Mouse (Mus musculus): ENCODE measurements around the gene Lrrc74a.

The Lrrc74a gene

DNA sequence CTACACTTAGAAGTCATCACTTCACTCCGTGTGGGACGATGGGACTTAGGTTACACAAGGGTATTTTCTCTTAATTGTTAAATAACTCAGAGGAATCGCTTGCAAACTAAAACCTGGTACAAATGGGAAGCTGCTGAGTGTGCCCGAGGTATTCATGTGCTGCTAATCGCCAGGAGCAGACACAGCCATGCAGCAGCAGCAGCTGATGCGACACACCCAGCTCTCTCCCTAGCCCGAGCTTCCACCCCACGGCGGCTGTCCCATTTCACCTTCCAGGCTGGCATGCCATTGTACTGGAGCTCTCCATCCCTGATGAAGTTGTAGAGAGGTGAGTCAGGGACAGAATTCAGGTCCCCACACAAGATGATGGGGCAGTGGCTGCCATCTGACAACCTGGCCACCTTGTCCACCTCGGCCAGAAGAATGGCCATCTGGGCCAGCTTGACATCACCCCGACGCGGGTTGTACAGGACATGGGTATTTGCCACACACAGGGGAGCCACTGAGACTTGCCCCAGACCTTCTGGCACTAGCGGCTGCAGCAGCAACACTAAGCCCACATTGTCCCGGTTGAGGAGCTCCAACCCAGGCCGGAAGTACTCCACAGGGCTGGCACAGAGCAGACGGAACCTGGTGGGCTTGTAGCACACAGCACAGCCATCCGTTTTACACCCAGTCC, 14.1 kb upstream of the Lrrc74a start:
- no peak for DNase-seq

GRCm38 (mm10) chr12:86721453-86721852, 12.7 kb upstream of the Lrrc74a start:
- DNase-seq: no peak

DNA sequence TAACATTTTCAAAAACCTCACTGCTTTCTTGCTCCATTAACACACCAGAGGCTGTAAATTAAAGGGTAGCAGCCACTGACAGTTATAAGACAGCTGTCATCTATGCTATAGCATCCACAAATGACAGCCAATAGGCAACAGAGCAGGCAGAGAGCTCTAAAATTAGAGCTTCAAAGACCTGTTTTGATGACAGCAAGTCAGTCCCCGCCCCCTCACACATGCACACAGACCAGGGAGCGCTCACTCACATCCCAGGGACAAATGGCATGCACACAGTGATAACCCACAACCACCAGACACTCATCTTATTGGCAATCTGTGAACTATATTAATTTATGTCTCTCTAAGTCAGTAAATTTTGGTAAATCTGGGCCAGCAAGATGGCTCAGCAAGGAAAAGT, 9.9 kb upstream of the Lrrc74a start:
- no peak for DNase-seq

- peak; percentile 20 for DNase-seq
Observed at GRCm38 (mm10) chr12:86725706-86726105, 8.5 kb upstream of the Lrrc74a start.

DNA sequence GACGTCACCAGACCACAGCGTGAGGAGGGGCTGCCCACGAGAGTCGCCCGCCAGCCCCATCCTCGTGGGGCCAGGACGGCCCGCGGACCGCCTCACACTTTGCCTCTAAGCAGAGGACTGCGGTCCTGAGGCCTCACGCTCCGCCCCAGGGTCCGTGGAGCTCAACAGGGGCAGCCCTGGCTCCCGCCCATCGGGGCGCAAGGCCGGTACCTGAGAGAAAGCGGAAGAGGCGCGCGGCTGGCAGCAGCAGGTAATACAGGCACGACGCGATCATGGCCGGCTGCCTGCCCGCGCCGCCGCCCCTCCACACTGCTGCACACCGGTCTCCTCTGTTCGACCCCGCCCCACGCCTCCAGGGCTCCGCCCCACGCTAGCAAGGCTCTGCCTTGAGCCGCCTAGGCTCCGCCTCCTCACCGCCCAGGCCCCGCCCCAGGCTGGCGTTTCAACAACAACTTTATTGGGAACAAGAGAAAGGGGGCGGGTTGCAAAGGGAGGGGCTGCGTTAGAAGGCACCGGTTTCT, 8.0 kb upstream of the Lrrc74a start, which contains the start of gene Angel1:
Angel1 (minus strand) TSS at position 341 of the 521 bp plus-strand sequence.
- peak; percentile 94 for DNase-seq

DNA sequence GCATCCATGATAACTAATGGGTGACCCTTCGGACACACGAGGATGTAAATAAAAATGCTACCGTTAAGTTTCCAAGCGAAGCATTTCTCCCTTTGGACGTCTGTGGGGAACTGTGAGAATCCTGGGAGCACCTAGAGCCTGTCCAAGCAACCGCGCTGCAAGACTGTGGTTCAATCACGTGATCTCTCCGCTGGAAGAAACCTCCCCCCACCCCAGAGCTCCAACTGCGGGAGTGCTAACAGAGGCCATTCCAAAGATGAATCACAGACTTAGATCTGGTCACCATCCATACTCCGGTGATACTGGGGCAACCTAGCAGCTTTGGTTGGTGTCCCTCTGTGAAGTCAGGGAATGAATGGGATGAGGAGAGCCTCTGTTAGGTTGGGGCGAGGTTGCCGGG, 26.9 kb downstream of the Lrrc74a start:
- no peak for DNase-seq

GRCm38 (mm10) chr12:86764060-86764459, 29.9 kb downstream of the Lrrc74a start:
- no peak for DNase-seq

DNA sequence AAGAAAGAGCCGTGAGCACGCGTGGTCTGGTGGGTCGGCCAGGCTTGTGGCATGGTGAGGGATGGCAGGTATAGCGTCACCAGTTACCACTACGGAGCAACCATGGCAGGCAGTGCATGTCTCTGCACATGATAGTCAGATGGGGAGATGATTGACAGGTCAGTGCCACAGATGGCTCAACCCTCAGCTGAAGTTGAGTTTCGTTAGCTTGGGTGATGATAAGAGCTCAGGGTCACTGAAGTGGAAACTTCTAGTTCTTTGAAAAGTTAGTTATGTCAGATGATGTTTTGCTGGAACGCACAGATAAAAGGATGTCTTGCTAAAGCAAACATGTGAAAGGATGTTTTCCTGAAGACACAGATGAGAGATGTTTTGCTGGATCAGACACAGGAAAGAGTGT, 32.3 kb downstream of the Lrrc74a start:
- DNase-seq: no peak

- DNase-seq: peak; percentile 61
Observed at GRCm38 (mm10) chr12:86767868-86768631, 33.9 kb downstream of the Lrrc74a start.

DNA sequence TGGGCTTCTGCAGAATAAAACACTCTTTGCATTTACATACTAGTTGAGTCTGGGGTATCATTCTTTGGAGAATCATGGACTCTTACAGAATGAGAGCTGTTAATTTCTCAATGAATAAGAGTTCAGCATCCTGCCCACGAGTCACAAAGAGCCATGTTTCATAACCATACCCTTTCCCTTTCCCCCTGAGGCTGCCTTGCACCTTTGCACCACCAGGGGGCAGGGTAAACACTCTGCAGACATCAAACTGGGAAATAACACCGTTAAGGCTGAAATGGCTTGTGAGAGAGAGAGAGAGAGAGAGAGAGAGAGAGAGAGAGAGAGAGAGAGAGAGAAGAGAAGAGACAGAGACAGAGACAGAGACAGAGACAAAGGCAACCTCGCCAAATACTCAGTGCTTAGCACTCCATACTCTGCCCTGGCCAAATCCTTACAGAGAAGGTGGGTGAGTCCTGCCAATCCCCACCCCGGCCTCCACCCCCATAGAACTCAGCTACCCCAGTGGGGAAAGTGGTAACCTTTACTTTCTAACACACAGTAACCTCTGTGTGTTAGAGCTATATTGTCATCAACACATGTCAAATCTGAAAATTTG, 34.9 kb downstream of the Lrrc74a start:
- DNase-seq: peak; percentile 91

DNA sequence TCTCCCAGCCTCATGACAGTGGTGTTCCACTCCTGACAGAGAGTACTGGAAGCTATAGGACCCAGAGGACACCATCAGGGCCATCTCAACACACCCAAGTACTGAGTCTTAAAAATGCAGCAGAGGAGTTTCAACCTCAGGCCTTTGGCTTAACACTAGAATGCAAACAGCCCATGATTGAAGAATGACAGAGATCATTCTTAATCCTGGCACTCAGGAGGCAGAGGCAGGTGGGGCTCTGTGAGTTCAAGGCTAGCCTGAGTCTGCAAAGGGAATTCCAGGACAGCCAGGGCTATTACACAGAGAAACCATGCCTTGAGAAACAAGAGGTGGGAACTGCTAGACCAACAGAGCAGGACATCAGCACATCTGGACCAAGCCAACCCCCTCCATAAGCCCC, 35.6 kb downstream of the Lrrc74a start:
- no peak for DNase-seq

DNA sequence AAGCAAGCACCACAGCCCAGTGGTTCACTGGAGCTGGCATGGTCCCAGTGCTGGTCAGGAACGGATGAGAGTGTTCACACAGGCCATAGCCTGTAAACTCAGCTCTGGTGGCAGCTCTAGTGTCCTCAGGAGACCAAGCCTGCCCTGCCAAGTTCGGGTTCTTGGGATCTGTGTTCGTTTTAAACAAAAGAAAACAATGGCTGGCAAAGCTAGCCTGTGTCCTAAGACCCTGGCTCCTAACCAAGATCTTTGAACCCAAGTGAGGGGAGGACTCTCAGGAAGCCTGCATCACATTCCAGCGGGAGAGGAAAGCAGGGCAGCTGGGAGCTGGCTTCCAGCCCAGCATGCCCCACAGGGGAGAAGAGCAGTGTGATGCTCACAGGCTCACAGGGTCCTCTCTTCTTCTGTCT, 36.1 kb downstream of the Lrrc74a start:
- DNase-seq: peak; percentile 48

DNA sequence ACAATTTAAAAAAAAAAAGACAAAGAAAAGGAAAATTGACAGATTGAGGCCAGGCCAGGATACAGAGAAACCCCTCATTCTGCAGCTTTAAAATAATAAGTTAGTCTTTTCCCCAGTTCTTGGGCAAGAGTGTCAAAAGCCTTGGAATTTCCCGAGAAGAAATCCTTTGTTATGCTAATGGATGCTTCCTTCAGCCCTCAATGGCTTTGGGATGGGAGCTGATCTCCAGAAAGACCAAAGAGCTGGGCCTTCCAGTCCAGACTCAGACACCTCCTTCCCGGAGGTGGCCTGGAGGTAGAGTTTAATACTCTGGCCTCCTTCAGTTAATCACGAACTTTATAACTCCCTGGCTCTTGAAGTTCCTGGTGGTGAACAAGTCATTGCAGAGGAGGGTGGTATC, 36.8 kb downstream of the Lrrc74a start:
- no peak for DNase-seq

DNA sequence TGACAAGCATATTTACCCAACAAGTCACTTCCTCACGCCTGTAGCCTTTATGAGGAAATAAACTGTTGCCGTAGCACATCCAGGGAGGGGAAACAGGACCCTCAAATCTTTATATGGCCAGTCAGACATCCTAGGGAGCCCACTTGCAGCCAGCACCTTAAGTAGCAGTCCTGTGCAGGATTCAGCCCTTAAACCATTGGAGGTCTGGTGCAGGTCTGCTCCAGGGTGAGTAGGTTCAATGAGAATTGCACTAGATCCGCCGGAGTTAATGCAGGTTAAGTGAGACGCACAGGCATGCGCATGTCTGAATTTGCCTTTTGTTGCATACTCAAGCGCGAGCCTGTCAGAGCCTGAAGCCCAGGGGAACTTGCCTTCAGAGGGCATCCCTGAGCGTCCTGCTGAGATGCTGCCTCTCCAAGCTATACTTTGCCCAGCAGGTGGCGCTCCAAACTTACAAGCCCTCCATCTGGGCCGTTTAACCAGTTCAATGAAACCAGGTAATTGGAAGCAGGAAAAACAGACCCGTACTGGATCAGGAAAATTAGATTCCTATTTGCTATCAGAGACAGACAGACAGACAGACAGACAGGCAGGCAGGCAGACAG, 37.8 kb downstream of the Lrrc74a start:
- DNase-seq: peak; percentile 99

- DNase-seq: no peak
Observed at GRCm38 (mm10) chr12:86772551-86772950, 38.4 kb downstream of the Lrrc74a start.

- DNase-seq: no peak
Observed at GRCm38 (mm10) chr12:86775561-86776280, 41.6 kb downstream of the Lrrc74a start.

- DNase-seq: no peak
Observed at GRCm38 (mm10) chr12:86776341-86776860, 42.2 kb downstream of the Lrrc74a start.

- no peak for DNase-seq
Observed at GRCm38 (mm10) chr12:86778531-86778930, 44.4 kb downstream of the Lrrc74a start.

DNA sequence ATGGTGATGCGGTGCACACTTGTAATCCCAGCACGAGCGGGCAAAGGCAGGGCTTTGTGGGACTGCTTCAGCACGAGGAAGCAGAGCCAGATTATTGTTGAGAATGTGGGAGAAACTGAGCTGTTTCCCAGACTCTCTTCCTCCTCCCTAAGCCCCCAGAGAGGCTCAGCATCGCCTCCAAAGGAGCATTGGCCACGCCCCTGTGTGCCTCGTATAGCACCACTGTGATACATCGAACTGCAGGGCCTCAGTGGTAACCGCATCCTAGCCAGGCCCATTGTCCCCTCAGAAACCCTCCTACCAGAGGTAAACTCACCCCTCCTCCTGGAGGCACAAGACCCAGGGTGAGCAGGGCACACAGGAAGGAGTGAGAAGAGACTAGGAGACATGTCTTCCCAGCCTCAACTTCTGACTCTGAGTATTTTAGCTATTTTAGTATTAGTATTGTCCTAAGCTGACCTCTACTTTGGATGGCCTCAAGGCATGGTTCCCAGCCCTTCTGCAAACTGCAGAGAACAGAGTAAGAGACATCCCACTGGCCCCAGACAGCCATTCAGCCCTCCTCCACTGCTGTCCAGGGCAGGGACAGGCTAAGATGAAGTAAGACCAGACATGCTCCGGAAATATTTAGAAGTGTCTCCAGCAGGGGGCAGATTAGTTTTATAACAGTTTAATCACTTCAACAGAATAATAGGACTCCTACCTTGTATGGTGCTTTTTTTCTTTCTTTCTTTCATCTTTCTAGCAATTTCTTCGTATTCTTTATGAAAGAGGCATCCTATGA, 45.2 kb downstream of the Lrrc74a start:
- no peak for DNase-seq

- DNase-seq: no peak
Observed at GRCm38 (mm10) chr12:86781654-86782202, 47.6 kb downstream of the Lrrc74a start.

Data from right cerebral cortex, postnatal 4 days (tissue).